Mouse (Mus musculus): ENCODE data around the gene Ifi27l2a.
A peak's percentile ranks its signal among the peaks of the same experiment; 100 is the strongest.

The Ifi27l2a gene

DNA sequence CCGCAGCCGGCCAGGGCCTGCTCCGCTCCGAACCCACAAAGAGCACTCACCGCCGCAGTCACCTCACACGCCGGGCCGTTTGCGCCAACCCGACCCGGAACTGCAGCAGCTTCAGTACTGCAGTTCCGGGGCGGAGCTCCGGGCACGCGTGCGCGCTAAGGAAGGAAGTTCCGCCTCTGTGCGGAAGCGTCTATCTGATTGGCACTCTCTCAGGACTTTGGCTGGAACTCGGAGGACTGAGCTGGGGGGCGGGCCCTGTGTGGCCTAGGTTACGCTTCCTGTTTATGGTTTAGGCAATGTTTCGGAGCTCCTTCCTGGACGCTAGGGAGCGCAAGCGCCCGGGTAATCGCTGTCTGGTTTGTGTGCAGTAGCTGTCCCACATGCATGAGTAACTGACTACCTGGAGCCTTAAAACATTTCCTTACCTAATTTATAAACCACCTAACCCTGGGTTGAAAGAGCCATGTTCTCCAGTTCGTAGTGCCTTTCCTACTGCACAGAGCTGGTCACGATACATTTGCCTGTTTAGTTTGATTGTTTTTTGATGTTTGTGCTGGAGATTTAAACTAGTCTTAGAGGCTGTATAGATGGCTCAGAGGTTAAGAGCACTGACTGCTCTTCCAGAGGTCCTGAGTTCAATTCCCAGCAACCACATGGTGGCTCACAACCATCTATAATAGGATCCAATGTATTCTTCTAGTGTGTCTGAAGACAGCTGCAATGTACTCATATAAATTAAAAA, 17.6 kb downstream of the Ifi27l2a start, which contains the start of gene Ddx24:
Ddx24 (minus strand) TSS at position 102 of the 742 bp plus-strand sequence.
- peak; percentile 97 for DNase-seq

DNA sequence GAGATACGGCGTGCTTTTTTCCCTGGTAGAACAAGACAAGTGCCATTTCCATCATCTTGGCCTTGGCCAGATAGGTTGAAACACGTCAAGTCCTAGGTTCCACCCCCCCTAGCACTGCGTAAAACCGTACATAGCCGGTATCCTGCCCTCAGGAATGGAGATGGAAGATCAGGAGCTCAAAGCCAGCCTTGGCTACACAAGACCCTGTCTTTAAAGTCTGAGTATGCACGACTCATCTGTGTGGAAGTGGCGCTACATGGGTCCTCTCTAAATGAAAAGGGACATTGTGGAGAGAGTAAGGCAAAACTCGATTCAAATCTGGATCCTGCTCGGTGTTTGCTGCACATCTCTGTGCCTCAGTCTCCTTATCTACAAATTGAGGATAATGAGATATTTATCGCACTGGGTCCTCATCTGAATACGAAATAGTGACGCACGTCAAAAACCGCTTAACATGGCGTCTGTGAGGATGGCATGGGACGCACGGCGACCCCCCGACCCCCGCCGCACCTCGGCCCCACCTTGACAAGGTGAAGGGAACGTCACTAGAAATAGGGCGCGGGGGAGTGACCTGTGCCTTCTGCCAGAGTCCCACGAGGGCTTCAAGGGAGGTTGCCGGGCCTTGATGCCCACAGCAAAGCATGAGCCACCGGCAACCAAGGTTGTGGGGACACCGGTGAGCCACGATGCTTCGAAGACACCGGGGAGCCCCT, 18.3 kb downstream of the Ifi27l2a start:
- no peak for DNase-seq

DNA sequence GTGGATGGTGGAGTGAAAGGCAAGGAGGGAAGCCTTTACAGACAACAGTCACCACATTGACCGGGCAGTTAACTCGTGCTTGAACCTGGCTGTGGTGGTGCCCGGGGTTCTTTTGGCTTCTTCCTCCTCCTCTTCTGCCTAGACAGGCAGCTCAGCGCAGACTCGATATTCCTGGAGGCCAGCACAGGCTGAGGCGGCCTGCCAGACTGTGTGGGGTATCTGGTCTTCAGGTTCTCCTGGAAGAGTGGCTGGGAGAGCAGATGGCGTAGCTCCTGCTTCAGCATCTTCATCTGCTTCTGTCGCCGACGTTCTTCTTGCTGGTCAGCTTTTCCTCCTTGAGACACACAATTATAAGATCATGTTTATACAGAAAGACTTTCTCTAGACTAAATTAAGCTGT, 35.3 kb downstream of the Ifi27l2a start:
- DNase-seq: no peak

DNA sequence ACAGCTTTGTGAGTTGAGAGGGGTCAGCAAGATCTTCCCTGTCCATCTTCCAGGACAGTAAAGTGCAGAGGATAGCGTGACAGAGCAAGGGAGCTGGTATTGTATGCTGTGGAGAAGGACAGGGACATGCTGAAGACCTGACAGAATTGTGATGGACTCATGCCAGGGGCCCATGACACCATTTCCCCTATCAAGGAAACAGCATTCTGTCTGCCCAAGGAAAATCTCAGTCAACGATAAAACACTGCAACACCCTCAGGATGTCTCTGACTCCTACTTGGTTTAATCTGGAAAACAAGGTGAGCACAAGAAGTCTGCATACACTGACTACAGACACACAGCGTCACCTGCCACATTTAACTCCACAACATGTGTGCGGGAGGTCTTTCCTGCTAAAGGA, 35.8 kb downstream of the Ifi27l2a start, which contains the start of gene 9330161L09Rik:
9330161L09Rik (minus strand) TSS at position 101 of the 400 bp plus-strand sequence.
- DNase-seq: no peak

DNA sequence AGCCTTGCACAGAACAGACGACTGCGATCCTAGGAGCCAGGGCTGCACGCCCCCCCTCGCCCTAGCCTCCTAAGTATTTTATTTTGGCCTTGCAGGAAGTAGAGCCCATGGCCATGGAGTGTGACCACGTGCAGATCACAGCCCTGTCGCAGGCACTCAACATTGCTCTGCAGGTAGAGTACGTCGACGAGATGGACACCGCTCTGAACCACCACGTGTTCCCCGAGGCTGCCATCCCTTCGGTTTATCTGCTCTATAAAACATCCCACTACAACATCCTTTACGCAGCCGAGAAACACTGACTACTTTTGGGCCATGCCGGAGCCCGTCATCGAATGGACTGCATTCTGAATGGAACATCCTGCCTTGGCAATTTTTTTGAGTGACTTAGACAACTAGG, 39.3 kb downstream of the Ifi27l2a start:
- no peak for DNase-seq

DNA sequence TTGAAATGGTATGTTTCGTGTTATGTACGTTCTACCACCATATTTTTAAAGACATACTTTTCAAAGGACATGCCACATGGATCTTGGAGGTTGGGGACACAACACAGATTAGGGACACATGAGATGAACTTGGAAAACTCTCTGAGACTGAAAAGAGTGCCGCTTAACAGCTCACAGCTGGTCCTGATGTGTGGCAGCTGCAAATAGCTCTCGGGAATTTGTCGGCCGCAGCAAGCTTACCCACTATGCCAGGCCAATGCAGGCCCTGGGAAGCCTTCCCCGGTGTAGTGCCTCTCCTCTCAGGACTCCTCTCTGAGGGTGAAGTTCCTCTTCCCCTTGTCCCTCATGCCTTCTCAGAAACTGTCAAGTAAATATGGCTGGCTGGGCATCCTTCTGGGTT, 46.7 kb downstream of the Ifi27l2a start:
- DNase-seq: no peak

DNA sequence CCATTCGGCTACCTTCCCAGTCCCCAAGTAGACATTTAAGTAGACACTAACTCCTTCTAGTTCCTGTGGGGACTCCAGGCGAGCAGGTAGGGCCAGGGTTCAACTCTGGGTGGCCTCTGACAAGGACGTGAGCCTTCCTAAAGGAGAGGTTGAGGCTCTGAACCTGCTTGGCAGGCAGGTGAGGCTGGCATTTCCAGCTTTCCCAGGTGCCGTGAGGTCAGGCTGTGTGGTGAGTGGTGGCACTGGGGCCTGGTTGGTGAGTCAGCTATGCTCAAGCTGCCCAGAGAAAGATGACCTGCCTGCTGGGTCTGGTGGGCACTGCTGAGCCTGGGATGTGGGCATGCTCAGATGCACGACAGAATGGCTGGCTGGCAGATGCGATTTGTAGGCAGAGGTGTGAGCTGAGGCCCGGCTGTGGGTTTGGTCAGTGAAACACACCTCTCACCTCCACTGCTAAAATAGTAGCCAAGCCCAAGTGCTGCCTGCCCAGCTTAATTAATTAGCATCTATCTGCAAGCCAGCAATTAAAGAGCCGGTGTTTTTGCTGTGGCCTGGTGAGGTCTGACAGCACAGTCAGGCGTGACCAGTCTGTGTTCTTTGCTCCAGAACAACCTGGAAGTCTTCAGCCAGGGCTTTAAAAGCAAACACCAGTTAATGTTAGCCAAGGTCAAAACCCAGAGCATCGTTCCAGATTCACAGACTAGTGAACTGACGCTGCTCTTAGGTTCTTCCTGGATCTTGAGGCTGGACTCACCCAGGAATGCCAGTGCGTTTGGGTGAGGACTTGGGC, 47.8 kb downstream of the Ifi27l2a start:
- DNase-seq: no peak

DNA sequence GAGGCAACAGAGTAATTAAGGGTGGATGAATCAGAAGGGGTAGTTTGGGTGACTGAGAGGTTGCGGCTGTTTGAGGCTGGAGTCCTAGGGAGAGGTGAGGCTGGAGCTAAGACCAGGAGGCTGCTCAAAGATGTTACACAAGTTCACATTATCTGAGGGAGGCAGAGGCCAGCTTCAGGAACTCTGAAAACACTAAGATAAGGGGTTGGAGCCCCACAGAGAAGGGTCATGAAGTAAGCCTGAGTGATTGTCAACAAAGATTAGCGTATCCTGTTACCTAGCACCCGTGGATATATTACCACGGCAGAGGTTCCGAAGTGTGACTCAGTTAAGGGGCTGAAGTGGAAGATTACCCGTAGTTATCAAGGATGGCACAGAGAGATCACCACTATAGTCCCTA, 50.0 kb downstream of the Ifi27l2a start:
- DNase-seq: no peak

All from thymus, postnatal 25 days (tissue).